Mouse (Mus musculus): Measurements from ENCODE around the gene Caprin1. TPM values are rescaled to one million over a fixed set of nuclear protein-coding genes. Genes with fewer than 3 reads are reported as not detected.

Gene Caprin1
- polyA plus RNA-seq, 2 experiments, result 224 to 314 TPM

DNA sequence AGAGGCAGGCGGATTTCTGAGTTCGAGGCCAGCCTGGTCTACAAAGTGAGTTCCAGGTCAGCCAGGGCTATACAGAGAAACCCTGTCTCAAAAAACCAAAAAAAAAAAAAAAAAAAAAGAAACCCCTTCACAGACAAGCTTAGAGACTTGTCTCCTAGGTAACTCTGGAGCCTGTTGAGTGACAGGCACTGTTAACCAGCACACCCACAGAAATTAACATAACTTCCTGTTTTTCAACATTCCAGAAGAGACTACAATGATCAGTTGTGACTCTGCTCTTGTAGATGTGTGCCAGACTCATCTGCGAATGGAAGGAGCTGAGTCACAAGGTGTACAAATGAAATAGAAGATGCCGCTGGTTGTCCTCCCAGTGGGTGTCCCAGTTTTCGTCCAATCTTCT is 44.9 kb upstream of the Caprin1 start:
- H3K4me2 ChIP-seq (replicated peaks; ENCODE audit: low read depth, low read length, severe bottlenecking), result no peak overlapping the region
- no peak for DNase-seq (ENCODE audit: low spot score)
- H3K27me3 ChIP-seq (ENCODE audit: control insufficient read depth, insufficient read depth, low read length), result no peaks in the 10 kb centered on the region
- H3K9ac ChIP-seq (ENCODE audit: low read depth, low read length, severe bottlenecking), result no peak overlapping the region
- no peaks in the 10 kb centered on the region for H3K36me3 ChIP-seq (ENCODE audit: control insufficient read depth, insufficient read depth, low read length)
- WGBS, result 92% methylated on average over 5 of the region's 5 CpGs
- no peaks in the 10 kb centered on the region for H3K9me3 ChIP-seq (ENCODE audit: control insufficient read depth, low read length)
- no peaks in the 10 kb centered on the region for H3K4me1 ChIP-seq (ENCODE audit: control insufficient read depth, insufficient read depth, low read length)
- no peak for ATAC-seq (ENCODE audit: low FRiP score, low read depth)
- no peak for TF ChIP-seq POLR2A (IDR thresholded peaks at IDR 0.05; ENCODE audit: borderline replicate concordance, extremely low read depth, insufficient read depth, insufficient read length)
- no peak overlapping the region for H3K4me3 ChIP-seq (replicated peaks; ENCODE audit: low read length)
- no peak overlapping the region for H3K27ac ChIP-seq (replicated peaks; ENCODE audit: low read depth, low read length)

DNA sequence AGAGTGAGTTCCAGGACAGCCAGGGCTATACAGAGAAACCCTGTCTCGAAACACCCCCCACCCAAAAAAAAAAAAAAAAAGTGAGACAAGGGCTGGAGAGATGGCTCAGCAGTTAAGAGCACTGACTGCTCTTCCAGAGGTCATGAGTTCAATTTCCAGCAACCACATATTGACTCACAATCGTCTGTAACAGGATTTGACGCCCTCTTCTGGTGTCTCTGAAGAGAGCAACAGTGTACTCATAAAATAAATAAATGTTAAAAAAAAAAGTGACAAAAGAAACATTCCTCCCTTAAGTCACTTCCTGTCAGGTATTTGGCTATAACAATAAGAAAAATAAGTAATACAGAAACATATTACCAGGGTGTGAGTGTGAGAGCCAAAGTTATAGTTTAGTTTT is 41.0 kb upstream of the Caprin1 start:
- Histone ChIP-seq H3K9ac (ENCODE audit: low read depth, low read length, severe bottlenecking) (no peak overlapping the region), H3K9me3 (ENCODE audit: control insufficient read depth, low read length) (no peaks in the 10 kb centered on the region), H3K27me3 (ENCODE audit: control insufficient read depth, insufficient read depth, low read length) (no peaks in the 10 kb centered on the region), H3K36me3 (ENCODE audit: control insufficient read depth, insufficient read depth, low read length) (no peaks in the 10 kb centered on the region), H3K4me2 (replicated peaks; ENCODE audit: low read depth, low read length, severe bottlenecking) (no peak overlapping the region), H3K27ac (replicated peaks; ENCODE audit: low read depth, low read length) (no peak overlapping the region), H3K4me3 (replicated peaks; ENCODE audit: low read length) (no peak overlapping the region), H3K4me1 (ENCODE audit: control insufficient read depth, insufficient read depth, low read length) (peaks cover 3% of the 10 kb centered on the region; the same call in 1 of the 2 replicates)
- ATAC-seq (ENCODE audit: low FRiP score, low read depth) (no peak), DNase-seq (ENCODE audit: low spot score) (no peak)
- TF ChIP-seq POLR2A (IDR thresholded peaks at IDR 0.05; ENCODE audit: borderline replicate concordance, extremely low read depth, insufficient read depth, insufficient read length), result no peak
- 77% methylated on average over 3 of the region's 3 CpGs for WGBS

DNA sequence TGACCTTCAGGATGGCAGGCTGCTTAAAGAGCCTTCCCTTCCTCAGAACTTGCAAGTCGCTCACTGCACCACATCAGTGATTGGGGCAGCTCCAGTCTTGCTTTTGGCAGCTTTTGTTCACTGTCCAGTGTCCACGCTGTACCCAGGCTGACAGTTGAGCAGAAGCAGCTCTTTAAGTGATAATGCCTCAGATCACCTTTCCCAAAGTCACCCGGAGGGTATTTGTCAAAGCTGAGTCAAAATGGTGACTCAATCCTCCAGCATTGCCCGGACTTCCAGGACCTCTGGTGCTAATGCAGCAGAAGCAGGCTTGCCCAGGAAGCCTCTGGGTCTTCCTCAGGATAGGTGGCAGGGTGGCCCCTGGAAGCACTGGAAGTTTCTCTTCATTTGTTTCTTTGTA is 39.7 kb upstream of the Caprin1 start:
- WGBS, result 87% methylated on average over 4 of the region's 4 CpGs
- ATAC-seq (ENCODE audit: low FRiP score, low read depth), result no peak
- no peaks in the 10 kb centered on the region for H3K9me3 ChIP-seq (ENCODE audit: control insufficient read depth, low read length)
- no peak for DNase-seq (ENCODE audit: low spot score)
- no peak for TF ChIP-seq POLR2A (IDR thresholded peaks at IDR 0.05; ENCODE audit: borderline replicate concordance, extremely low read depth, insufficient read depth, insufficient read length)
- no peak overlapping the region for H3K4me3 ChIP-seq (replicated peaks; ENCODE audit: low read length)
- H3K9ac ChIP-seq (ENCODE audit: low read depth, low read length, severe bottlenecking), result no peak overlapping the region
- H3K4me2 ChIP-seq (replicated peaks; ENCODE audit: low read depth, low read length, severe bottlenecking), result no peak overlapping the region
- H3K27me3 ChIP-seq (ENCODE audit: control insufficient read depth, insufficient read depth, low read length), result no peaks in the 10 kb centered on the region
- H3K27ac ChIP-seq (replicated peaks; ENCODE audit: low read depth, low read length), result no peak overlapping the region
- H3K4me1 ChIP-seq (ENCODE audit: control insufficient read depth, insufficient read depth, low read length), result peaks cover 3% of the 10 kb centered on the region; the same call in 1 of the 2 replicates
- H3K36me3 ChIP-seq (ENCODE audit: control insufficient read depth, insufficient read depth, low read length), result no peaks in the 10 kb centered on the region

DNA sequence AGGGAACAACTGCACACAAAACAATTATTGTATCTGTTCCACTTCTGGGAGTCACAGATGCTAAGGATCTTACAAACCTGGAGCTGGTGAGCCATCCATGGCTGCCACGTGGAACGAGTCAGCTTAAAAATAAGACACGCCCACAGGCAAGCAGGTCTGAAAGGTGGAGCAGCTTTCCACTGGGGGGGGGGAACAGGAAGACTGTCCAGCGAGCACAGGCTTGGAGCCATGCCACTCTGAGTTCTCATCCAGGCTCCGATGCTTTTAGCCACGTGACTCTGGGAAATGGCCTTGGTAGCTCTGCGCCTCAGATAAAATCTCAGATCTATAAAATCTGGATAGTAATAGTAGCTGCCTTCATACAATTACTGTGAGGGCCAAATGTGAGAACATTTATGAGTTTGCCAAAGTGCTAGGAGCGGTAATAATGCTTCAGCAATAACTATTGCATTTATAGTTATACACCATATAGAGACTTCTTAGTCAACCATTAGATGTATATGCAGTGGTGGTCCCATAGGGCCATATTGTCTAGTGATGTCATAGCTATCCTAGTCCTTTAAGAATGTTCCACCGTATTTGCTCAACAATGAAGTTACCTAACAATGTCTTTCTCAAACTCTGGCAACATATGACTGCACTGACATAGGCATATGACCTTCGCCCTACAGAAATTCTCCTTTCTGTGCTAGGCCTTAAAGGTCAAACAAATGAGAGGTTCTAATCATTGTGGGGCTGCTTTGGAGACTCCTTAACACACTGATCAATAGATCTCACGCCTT is 38.4 kb upstream of the Caprin1 start:
- Histone ChIP-seq H3K9me3 (ENCODE audit: control insufficient read depth, low read length) (no peaks in the 10 kb centered on the region), H3K4me3 (replicated peaks; ENCODE audit: low read length) (no peak overlapping the region), H3K9ac (ENCODE audit: low read depth, low read length, severe bottlenecking) (no peak overlapping the region), H3K27me3 (ENCODE audit: control insufficient read depth, insufficient read depth, low read length) (no peaks in the 10 kb centered on the region), H3K4me2 (replicated peaks; ENCODE audit: low read depth, low read length, severe bottlenecking) (no peak overlapping the region), H3K4me1 (ENCODE audit: control insufficient read depth, insufficient read depth, low read length) (peaks cover 3% of the 10 kb centered on the region; the same call in 1 of the 2 replicates), H3K36me3 (ENCODE audit: control insufficient read depth, insufficient read depth, low read length) (no peaks in the 10 kb centered on the region), H3K27ac (replicated peaks; ENCODE audit: low read depth, low read length) (no peak overlapping the region)
- DNase-seq (ENCODE audit: low spot score) (no peak), ATAC-seq (ENCODE audit: low FRiP score, low read depth) (no peak)
- WGBS, result 64% methylated on average over 11 of the region's 11 CpGs
- TF ChIP-seq POLR2A (IDR thresholded peaks at IDR 0.05; ENCODE audit: borderline replicate concordance, extremely low read depth, insufficient read depth, insufficient read length), result no peak

DNA sequence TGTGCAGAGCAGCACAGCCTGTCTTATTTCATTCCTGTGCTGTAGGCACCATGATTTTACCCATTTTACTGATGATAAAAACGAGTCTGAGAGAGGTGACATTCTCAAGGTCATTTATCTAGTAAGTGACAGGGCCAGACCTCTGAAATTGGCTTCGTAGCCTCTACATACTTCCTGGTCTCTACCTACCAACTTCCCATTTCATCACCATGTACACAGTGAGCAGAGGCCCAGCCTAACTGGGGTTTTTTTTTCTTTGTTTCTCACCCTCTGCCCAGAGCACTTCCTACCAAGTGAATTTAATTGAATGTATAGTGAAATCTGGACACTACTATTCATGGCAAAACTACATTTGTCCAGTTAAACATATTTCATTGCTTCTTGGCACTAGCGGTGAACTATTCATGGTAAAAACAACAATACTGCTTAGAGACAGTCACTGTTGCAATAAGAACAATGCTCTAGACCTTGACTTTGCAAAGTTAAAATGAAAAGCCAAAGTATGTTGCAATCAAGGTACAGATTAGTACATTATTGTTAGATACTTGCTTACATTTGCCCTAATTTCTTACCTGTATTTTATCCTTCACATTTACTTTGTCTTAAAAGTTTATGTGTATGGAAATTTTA is 36.5 kb upstream of the Caprin1 start:
- WGBS, result 69% methylated on average over 3 of the region's 3 CpGs
- ATAC-seq (ENCODE audit: low FRiP score, low read depth), result no peak
- H3K27me3 ChIP-seq (ENCODE audit: control insufficient read depth, insufficient read depth, low read length), result no peaks in the 10 kb centered on the region

More for the DNA sequence above, 36.5 kb upstream of the Caprin1 start:
- H3K9ac ChIP-seq (ENCODE audit: low read depth, low read length, severe bottlenecking), result no peak overlapping the region
- H3K4me3 ChIP-seq (replicated peaks; ENCODE audit: low read length), result no peak overlapping the region
- H3K27ac ChIP-seq (replicated peaks; ENCODE audit: low read depth, low read length), result no peak overlapping the region
- H3K4me1 ChIP-seq (ENCODE audit: control insufficient read depth, insufficient read depth, low read length), result peaks cover 3% of the 10 kb centered on the region; the same call in 1 of the 2 replicates
- no peak overlapping the region for H3K4me2 ChIP-seq (replicated peaks; ENCODE audit: low read depth, low read length, severe bottlenecking)
- no peaks in the 10 kb centered on the region for H3K36me3 ChIP-seq (ENCODE audit: control insufficient read depth, insufficient read depth, low read length)
- TF ChIP-seq POLR2A (IDR thresholded peaks at IDR 0.05; ENCODE audit: borderline replicate concordance, extremely low read depth, insufficient read depth, insufficient read length), result no peak
- DNase-seq (ENCODE audit: low spot score), result no peak
- no peaks in the 10 kb centered on the region for H3K9me3 ChIP-seq (ENCODE audit: control insufficient read depth, low read length)
